Mouse (Mus musculus): ENCODE data around the gene Asl. TPM values are rescaled to one million over a fixed set of nuclear protein-coding genes. Genes with fewer than 3 reads are reported as not detected.

Asl gene
- total RNA-seq, 4 experiments from 2014 or later, result 18.9 to 38.2 (median 26.3) TPM

DNA sequence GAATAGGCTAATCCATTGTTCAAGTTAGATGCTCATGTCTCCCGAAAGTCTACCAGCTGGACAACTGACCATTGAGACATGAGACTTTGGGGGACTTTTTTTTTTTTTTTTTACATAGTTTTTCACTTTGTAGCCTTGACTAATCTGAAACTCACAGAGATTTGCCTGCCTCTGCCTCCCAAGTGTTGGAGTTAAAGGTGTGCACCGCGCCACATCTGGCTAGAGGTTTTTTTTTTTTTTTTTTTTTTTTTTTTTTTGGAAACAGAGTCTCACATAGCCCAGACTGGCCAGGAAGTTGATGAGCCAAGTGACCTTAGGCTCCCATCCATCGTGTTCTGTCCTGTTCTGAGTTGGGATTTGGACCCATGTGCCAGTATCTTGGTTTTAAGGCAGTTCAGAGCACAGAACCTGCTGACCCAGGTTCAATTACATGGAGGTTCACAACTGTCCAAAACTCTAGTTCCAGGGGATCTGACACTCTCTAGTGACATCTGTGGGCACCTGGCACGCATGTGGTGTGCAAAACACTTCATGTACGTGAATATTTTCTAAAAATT lies 20.9 kb downstream of the Asl start:
- no peak for DNase-seq (ENCODE audit: low spot score in 2 of 2)

DNA sequence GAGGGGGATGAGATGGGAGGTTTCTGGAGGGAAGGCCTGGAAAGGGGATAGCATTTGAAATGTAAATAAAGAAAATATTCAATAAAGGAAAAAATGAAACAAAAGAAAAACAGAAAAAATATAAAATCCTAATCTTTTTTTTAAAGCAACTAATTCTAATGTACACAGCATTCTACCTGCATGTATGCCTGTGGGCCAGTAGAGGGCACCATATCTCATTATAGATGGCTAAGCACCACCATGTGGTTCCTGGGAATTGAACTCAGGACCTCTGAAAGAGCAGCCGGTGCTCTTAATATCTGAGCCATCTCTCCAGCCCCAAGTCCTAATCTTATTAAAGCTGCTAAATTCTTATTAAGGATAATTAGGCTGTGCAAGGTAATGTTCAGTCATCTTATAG lies 21.7 kb downstream of the Asl start:
- no peak for DNase-seq (ENCODE audit: low spot score in 2 of 2)

GRCm38 (mm10) chr5:130003229-130003628 lies 25.8 kb downstream of the Asl start:
- no peak for DNase-seq (ENCODE audit: low spot score in 2 of 2)

DNA sequence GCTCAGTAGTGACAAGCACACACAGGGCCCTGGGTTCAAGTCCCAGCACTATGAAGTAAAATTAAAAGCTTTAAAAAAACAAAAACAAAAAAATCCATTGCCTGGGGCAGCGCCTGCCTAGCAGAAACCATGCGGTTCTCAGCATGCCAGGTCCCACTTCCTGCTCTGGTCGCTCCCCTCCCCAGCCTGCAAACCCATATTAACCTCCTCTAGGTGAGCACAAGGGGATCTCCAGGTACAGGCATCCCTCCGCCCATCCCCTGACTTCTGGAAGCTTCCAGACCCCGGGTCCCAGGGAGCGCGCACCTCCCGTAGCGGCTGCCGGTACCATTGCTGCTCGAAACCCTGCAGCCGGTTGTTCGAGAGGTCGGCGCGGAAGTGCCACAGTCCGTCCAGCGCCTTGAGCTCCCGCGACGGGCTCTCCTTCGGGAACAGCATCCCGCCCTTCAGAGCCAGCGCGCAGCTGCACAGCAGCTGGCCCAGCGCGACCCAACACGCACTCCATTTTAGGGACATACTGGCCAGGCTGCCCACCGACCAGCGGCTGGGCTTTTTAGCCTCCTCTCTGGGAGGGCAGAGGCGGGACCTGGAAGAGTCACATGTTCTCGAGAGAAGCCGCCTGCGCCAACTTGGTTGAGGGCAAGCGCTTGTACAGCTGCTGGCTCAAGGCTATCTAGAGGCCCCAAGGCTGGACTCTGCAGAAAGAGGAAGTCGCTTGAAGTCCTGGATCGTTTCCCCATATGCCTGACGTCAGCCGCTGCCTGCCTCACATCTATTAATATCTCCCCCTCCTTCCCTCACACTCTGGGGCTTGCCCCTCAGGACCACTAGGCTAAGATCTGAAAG lies 26.5 kb downstream of the Asl start, which contains the start of gene Gusb:
Gusb (minus strand) TSS at position 749 of the 846 bp plus-strand sequence.
- DNase-seq (ENCODE audit: low spot score in 2 of 2), result peak; percentile 54 to 65

DNA sequence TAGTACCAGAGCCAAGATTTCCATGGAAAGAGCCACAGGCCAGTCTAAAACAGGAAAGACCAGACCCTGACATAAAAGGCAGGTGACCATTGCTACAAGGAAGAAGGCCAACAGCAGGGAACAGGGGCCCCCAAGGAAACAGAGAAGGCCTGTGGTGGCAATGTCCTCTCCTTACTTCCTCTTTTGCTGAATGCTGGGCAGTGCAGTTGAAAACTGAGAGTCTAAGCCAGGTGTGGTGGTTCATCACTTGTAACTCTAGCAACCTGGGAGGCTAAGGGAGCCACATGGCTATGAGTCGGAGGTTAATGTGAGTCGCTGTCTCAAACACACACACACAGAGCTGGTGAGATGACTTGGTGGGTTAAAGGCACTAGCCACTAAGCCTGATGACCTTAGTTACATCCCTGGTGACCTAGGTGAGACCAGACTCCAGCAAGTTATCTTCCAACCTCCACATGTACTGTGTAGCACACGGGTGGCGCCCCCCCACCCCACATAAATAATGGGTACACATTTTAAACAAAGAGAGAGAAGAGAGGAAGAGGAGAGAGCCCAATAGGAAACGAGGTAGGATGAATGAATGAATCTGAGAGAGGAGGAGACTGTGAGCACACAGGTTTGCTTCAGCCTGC lies 27.6 kb downstream of the Asl start:
- no peak for DNase-seq (ENCODE audit: low spot score in 2 of 2)

GRCm38 (mm10) chr5:130000735-130001134 lies 28.3 kb downstream of the Asl start:
- DNase-seq (ENCODE audit: low spot score in 2 of 2), result no peak

- DNase-seq (ENCODE audit: low spot score in 2 of 2), result peak; percentile 29 to 41
Observed at GRCm38 (mm10) chr5:129999097-129999496, 29.9 kb downstream of the Asl start.

DNA sequence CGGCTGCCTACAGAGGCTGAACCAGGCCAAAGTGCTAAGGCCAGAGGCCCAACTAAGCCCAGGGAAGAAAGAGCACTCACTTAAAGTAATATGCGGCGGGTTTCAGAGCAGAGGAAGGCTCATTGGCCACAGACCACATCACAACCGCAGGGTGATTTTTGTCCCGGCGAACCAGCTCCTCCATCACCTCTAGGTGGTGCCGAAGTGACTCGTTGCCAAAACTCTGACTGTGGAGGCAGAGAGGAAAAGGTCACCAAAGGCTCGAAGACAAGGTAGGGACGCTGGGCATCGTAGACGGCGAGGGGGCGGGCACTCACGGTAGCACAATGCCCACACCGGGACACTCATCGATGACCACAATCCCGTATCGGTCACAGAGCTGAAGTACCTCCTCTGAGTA lies 31.3 kb downstream of the Asl start:
- no peak for DNase-seq (ENCODE audit: low spot score in 2 of 2)

DNA sequence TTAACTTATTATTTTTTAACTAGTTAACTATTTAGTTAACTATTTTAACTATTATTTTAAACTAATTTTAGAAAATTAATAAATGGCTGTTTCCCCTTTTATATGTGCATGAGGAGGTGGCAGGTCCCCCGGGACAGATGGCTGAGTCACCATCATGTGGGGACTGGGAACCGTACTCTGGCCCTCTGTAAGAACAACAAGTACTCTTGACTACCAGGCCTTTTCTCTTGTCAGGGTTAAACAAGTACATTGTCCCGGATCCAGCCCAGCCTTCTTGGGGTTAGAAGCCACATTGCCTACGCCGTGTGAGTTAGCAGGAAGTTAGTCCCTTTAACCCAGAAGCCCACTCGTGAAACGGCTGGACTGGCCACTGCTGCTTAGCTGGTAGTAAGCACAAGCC lies 34.1 kb downstream of the Asl start:
- DNase-seq (ENCODE audit: low spot score in 2 of 2), result no peak

DNA sequence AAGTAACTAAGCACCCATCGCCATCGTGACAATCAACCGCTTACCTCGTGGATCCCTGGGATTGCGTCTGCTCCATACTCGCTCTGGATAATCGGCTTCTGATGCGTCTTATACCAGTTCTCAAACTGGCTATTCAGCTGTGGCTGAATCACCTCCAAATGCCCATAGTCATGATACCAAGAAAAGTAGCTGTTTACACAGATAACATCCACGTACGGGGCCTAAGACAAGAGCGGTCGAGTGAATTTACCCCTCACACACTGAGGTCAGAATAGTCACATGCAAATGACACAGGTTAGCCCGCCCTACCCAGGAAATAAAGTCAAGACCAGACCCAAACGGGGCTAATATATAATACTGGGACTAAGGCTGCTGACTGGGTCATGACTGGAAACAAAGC lies 35.7 kb downstream of the Asl start:
- DNase-seq (ENCODE audit: low spot score in 2 of 2), result no peak

GRCm38 (mm10) chr5:129991898-129992297 lies 37.1 kb downstream of the Asl start:
- no peak for DNase-seq (ENCODE audit: low spot score in 2 of 2)

GRCm38 (mm10) chr5:129989376-129989775 lies 39.7 kb downstream of the Asl start:
- DNase-seq (ENCODE audit: low spot score in 2 of 2), result no peak

- no peak for DNase-seq (ENCODE audit: low spot score in 2 of 2)
Observed at GRCm38 (mm10) chr5:129980216-129980615, 48.8 kb downstream of the Asl start.

DNA sequence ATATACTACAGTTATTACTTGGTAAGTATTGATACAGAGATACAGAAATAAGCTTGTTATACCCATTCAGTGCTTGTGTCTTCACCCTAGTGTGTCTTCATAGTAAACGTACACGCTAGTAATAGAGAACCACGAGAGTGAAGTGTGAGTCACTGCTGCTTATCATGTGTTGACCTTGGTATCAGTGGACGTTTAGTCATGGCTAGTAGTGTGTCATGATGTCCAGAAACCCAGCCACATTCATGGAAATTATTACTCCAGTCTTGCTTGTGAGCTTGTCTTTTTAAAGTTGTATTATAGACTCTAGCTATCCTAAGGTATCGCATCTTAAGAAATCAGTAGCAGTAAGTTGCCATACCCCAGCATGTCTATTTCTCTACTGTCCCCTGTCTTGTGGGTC lies 50.4 kb downstream of the Asl start:
- no peak for DNase-seq (ENCODE audit: low spot score in 2 of 2)

DNA sequence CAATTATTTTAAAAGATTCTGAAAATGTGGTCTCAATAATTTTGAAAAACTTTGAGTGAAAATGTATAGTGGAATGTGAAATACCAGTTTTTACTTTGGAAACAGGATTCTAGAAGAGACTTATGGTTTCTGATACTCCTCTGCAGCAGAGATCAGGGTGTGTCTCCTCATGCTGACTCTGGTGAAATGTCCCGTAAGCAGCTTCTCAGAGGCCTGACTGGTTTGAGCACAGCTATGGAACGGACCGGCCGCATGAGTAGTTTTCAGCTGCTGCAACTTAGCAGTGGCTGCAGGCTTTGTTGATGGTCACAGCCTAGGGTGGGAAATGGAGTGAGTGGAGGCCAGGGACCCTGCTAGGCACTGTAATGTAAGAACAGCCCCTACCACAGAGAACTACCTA lies 51.3 kb downstream of the Asl start:
- DNase-seq (ENCODE audit: low spot score in 2 of 2), result no peak

GRCm38 (mm10) chr5:129974866-129975311 lies 54.2 kb downstream of the Asl start:
- DNase-seq (ENCODE audit: low spot score in 2 of 2), result no peak

GRCm38 (mm10) chr5:129974354-129974753 lies 54.7 kb downstream of the Asl start:
- no peak for DNase-seq (ENCODE audit: low spot score in 2 of 2)

- no peak for DNase-seq (ENCODE audit: low spot score in 2 of 2)
Observed at GRCm38 (mm10) chr5:129971491-129971890, 57.6 kb downstream of the Asl start.

GRCm38 (mm10) chr5:129968417-129968816 lies 60.6 kb downstream of the Asl start:
- no peak for DNase-seq (ENCODE audit: low spot score in 2 of 2)

DNA sequence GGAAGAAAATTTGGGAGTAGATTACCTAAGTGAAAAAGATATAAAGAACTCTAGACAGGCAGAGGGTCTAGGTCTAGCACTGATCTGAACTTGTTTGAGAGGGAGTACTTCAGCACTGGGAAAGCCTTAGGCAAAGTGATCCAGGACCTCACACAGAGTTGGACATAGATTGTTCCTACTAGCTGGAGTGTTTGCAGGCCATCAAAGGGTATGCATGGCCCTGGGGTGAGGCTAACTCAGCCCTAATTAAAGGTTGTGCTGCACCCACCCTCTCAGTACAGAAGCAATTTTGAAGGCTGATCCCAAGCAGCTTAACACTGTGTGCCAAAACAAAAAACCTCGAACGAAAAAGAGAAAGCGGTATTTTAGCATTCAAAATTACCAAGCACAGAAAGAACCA lies 62.6 kb downstream of the Asl start:
- DNase-seq (ENCODE audit: low spot score in 2 of 2), result no peak

DNA sequence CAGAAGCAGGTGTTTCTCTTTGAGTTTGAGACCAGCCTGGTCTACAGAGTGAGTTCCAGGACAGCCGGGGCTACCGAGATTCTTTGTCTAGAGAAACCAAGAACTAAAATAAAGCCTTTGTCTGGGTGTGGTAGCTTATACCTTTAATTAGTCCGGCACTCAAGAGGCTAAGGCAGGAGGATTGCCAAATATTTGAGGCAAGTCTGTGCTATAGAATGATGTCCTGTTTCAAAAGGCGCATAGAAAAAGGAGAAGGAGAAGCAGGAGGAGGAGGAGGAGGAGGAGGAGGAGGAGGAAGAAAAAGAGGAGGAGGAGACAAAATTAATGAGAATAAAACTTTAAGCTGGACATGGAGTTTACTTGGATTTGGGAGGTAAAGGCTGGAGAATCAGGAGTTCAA lies 65.8 kb downstream of the Asl start:
- DNase-seq (ENCODE audit: low spot score in 2 of 2), result no peak
